In genomic region chr7:38019369-38019749, GRCm38 (mm10) we compare ENCODE assay signal across 8 mouse cellular contexts. TPM values are rescaled to one million over a fixed set of nuclear protein-coding genes. Genes with fewer than 3 reads are reported as not detected.
DNase-seq lines count a peak whose midpoint lies in the region; ATAC-seq lines count a peak whose summit lies in the region.

No protein-coding gene starts in this region.

- H3K9ac ChIP-seq in lung, embryonic 16.5 days (ENCODE audit: low read length) = peak overlapping the region; percentile 78

- no peaks in the 10 kb centered on the region for H3K36me3 ChIP-seq in hindbrain, embryonic 10.5 days
- H3K36me3 ChIP-seq in lung, embryonic 16.5 days (ENCODE audit: control insufficient read depth, insufficient read depth, low read length) = no peaks in the 10 kb centered on the region

- peak; percentile 94 for DNase-seq in NIH3T3 (ENCODE audit: low read depth)
- DNase-seq in cerebellum, adult 9-10 months = peak; percentile 90
- DNase-seq in hindbrain, embryonic 10.5 days (ENCODE audit: low spot score) = peak; percentile 90
- DNase-seq in layer of hippocampus, adult 9-10 months (ENCODE audit: low spot score) = peak; percentile 36
- DNase-seq in ovary, postnatal 14 days (ENCODE audit: low spot score) = peak; percentile 84
- peak; percentile 85 to 95 for DNase-seq in thymus, postnatal 10 days (ENCODE audit: low spot score in 2 of 2)

- H3K4me3 ChIP-seq in hindbrain, embryonic 10.5 days = peak overlapping the region; percentile 93
- H3K4me3 ChIP-seq in lung, embryonic 16.5 days (ENCODE audit: low read length) = peak overlapping the region; percentile 64

- under 1% methylated on average over 48 of the region's 49 CpGs for whole genome bisulfite sequencing in hindbrain, embryonic 10.5 days
- 0% methylated on average over 27 of the region's 49 CpGs for WGBS in lung, embryonic 16.5 days

- peaks cover 16% of the 10 kb centered on the region for H3K4me1 ChIP-seq in hindbrain, embryonic 10.5 days (replicated peaks)
- 0 out of 2 replicates have a peak, but pooled peaks cover 5% of the 10 kb centered on the region for H3K4me1 ChIP-seq in lung, embryonic 16.5 days (replicated peaks; ENCODE audit: control insufficient read depth, insufficient read depth, low read length)

- no peaks in the 10 kb centered on the region for H3K9me3 ChIP-seq in hindbrain, embryonic 10.5 days
- no peaks in the 10 kb centered on the region for H3K9me3 ChIP-seq in lung, embryonic 16.5 days (ENCODE audit: control insufficient read depth, low read length)

- H3K27ac ChIP-seq in hindbrain, embryonic 10.5 days = peak overlapping the region; percentile 94
- H3K27ac ChIP-seq in lung, embryonic 16.5 days (ENCODE audit: low read length) = peak overlapping the region; percentile 82

- ATAC-seq in frontal cortex, adult (ENCODE audit: low TSS enrichment) = peak; percentile 92
- ATAC-seq in lung, embryonic 16.5 days (ENCODE audit: low read depth) = peak; percentile 98

- H3K4me2 ChIP-seq in lung, embryonic 16.5 days (ENCODE audit: low read depth, low read length) = peak overlapping the region; percentile 68

- H3K27me3 ChIP-seq in hindbrain, embryonic 10.5 days (ENCODE audit: insufficient read depth, poor library complexity, severe bottlenecking) = no peaks in the 10 kb centered on the region
- H3K27me3 ChIP-seq in lung, embryonic 16.5 days (ENCODE audit: control insufficient read depth, insufficient read depth, low read depth, low read length) = no peaks in the 10 kb centered on the region

RNA-seq across cellular contexts. Expression of gene Uri1, which starts 4.0 kb away (rescaled TPM):
- 33.4 and 40.1 TPM in 2 replicates for polyA plus RNA-seq in hindbrain, embryonic 10.5 days (2016; fragmentation: Nextera tagmentation; extraction: Ambion mirVana)
- 41.1 and 46.1 TPM in 2 replicates for polyA plus RNA-seq in lung, embryonic 16.5 days (2015; fragmentation: Nextera tagmentation; extraction: Ambion mirVana)

Comparison
In these comparisons a context has a peak if more than half of its experiments do, and no peak if none do; other contexts are left out.
1. Peak in every context shown above with its lines: DNase-seq, ATAC-seq, H3K4me3 ChIP-seq and H3K27ac ChIP-seq.
2. DNase-seq: peak in every context shown above with its lines; median percentile 94 in NIH3T3; 90 in cerebellum, adult 9-10 months; 90 in hindbrain, embryonic 10.5 days; 90 in thymus, postnatal 10 days; 84 in ovary, postnatal 14 days; 36 in layer of hippocampus, adult 9-10 months.